Mouse (Mus musculus) embryo, embryonic 10.5 days (tissue): Measurements from ENCODE around the gene Ddx39.

Experiments
- DNase-seq: peaks from one replicate; pipeline ENCODE4 v3.0.0-alpha.2; 2015; ENCODE audit warnings: low spot score

The Ddx39 gene

DNA sequence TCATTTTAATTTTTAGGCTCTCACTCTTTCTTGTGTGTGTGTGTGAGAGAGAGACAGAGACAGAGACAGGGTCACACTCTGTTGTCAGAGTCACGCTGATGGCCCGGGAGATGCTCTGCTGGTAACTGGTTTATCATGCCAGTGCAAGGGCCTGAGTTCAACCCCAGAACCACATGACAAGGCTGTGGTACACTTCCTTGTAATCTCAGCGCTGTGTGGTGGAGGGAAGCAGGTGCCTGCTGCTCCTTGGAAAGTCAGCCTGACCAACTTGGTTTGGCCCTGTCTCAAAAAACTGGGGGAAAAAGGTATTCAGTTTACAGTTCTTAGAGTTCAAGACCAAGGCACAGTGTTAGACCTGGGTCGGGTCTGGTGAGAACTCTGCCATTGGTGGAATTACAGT, 52.5 kb downstream of the Ddx39 start:
- DNase-seq: no peak

- DNase-seq: no peak
These were observed 53.5 kb downstream of the Ddx39 start for GRCm38 (mm10) chr8:83768526-83768925.

DNA sequence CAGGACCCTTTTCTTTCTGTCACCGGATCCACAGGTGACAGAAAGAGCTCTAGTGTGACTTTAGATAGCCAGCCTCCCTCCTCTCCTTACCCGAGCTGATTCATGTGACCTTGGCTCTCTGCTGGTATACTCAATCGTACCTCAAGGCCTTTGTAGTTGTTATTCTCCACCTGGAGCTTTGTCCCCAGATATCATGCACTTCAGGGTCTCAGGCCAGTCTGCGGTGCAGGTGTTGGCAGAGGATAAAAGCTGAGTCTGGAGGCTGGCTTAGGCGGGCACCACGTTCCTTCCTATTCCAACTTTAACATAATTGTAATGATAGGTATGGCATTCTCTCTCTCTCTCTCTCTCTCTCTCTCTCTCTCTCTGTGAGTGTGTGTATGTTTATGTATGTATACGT, 54.7 kb downstream of the Ddx39 start:
- DNase-seq: no peak

GRCm38 (mm10) chr8:83770669-83771068, 55.7 kb downstream of the Ddx39 start:
- no peak for DNase-seq

GRCm38 (mm10) chr8:83771791-83772190, 56.8 kb downstream of the Ddx39 start:
- no peak for DNase-seq

GRCm38 (mm10) chr8:83772701-83773451, 57.9 kb downstream of the Ddx39 start:
- peak; percentile 60 for DNase-seq

DNA sequence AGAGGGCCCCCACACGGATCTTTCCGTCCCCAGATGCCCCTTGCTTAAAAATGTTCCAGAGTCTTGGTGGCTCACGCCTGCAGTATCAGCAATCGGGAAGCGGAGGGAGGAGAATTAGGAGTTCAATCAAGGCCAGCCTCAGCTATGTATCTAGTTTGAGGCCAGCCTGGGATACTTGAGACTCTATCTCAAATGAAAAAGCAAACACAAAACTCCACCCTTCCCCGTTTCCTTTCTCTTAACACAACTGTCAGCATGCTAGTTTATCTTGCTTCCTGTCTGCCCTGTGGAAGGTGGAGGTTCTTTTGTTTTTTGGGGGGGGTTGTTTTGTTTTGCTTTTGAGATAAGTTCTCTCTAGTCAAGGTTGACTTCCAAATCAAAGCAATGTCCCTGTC, 58.5 kb downstream of the Ddx39 start:
- no peak for DNase-seq

DNA sequence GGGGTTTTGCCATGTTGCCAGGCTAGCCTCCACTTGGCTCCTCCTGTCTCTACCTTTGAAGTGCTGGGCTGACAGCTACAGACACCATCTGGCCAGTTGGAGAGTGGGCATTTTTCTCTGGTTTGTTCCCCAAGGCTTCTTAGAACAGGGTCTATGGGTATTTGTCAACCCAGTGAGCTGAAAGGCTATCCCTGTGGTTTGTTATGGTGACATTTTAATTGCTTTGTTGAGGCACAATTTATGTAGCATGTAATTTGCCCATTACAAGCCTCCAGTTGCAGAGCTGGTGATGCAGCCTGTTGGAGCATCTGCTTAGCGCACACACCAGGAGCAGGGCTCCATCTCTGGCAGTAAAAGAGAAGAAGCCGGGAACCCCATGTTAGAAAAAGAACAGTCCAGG, 59.2 kb downstream of the Ddx39 start:
- peak; percentile 47 for DNase-seq
